Mouse (Mus musculus): ENCODE data around the gene Pon1.

DNA sequence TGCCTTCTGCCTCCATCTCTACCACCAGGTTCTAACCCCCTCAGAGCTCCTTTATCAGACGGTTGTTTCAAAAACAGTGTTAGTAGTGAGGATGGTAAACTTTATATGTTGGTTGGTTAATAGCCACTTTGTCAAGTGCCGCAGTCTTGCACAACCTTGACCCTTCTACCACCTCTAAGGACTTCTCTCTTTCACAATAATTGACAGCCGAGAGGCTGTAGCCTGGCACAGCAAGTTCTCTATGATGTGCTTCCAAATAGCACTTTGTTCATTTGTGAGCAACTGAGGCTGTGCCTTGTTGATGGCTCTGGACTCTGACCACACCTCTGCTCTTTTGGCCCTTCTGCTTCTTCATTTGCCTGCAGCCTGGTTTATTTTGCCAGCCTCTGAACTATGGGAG, 6.2 kb upstream of the Pon1 start:
- TF ChIP-seq MAFK (IDR thresholded peaks at IDR 0.05; ENCODE audit: insufficient read depth, low read depth, low read length) (no peak), ZC3H11A (IDR thresholded peaks at IDR 0.05; ENCODE audit: borderline replicate concordance, low read depth, low read length) (no peak), ZNF384 (IDR thresholded peaks at IDR 0.05; ENCODE audit: low read depth, low read length) (no peak), HCFC1 (IDR thresholded peaks at IDR 0.05; ENCODE audit: borderline replicate concordance, insufficient read depth, low read length) (no peak), CHD2 (IDR thresholded peaks at IDR 0.05; ENCODE audit: low read depth, low read length) (no peak)
